Mouse (Mus musculus) spleen, adult 2 months (tissue): ENCODE measurements around the gene Mllt6.

ENCODE experiments used
- CTCF ChIP-seq: fragments of 200-500 bp; IDR thresholded peaks from 2 replicates; pipeline ENCODE4 v1.5.1; 2011; ENCODE audit warnings: mild to moderate bottlenecking, inconsistent platforms; ENCODE audit not compliant: insufficient read depth, insufficient read length, insufficient replicate concordance; ENCODE audit errors: extremely low read depth
- POLR2A ChIP-seq: fragments of 200-500 bp; IDR thresholded peaks from 2 replicates; pipeline ENCODE4 v1.6.1; 2011; ENCODE audit warnings: low read depth, low read length, inconsistent platforms

- TF ChIP-seq CTCF (no peak), POLR2A (no peak)
These were observed 33.6 kb upstream of the Mllt6 start, which contains the start of gene Epop for GRCm38 (mm10) chr11:97629576-97629975.
